Mouse (Mus musculus): ENCODE measurements around the gene Prrx2. TPM values are rescaled to one million over a fixed set of nuclear protein-coding genes. Genes with fewer than 3 reads are reported as not detected.
A peak's percentile ranks its signal among the peaks of the same experiment; 100 is the strongest.

Gene Prrx2
- total RNA-seq, 1 experiment from 2014 or later, result not detected

GRCm38 (mm10) chr2:30850581-30850980 lies 15.8 kb downstream of the Prrx2 start:
- ATAC-seq (replicated peaks in 1 of 2; ENCODE audit: insufficient read depth in 1 of 2, low FRiP score in 2 of 2, low TSS enrichment in 1 of 2, low read depth in 1 of 2, poor library complexity in 2 of 2, severe bottlenecking in 2 of 2), result no peak

GRCm38 (mm10) chr2:30852771-30853313 lies 18.1 kb downstream of the Prrx2 start:
- no peak for ATAC-seq (replicated peaks in 1 of 2; ENCODE audit: insufficient read depth in 1 of 2, low FRiP score in 2 of 2, low TSS enrichment in 1 of 2, low read depth in 1 of 2, poor library complexity in 2 of 2, severe bottlenecking in 2 of 2)

- no peak for ATAC-seq (replicated peaks in 1 of 2; ENCODE audit: insufficient read depth in 1 of 2, low FRiP score in 2 of 2, low TSS enrichment in 1 of 2, low read depth in 1 of 2, poor library complexity in 2 of 2, severe bottlenecking in 2 of 2)
Measured at GRCm38 (mm10) chr2:30857076-30857475, 22.3 kb downstream of the Prrx2 start.

DNA sequence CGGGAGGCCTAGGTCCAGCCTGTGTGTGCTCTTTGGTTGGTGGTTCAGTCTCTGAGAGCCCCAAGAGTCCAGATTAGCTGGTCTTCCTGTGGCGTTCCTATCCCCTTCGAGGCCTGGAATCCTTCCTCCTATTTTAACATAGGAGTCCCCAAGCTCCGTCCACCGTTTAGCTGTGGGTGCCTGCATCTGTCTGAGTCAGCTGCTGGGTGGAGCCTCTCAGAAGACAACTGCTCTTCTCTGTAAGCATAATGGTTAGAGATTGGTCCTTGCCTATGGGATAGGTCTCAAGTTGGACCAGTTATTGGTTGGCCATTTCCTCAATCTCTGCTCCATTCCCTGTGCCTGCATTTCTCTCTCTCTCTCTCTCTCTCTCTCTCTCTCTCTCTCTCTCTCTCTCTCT lies 25.0 kb downstream of the Prrx2 start:
- ATAC-seq (replicated peaks in 1 of 2; ENCODE audit: insufficient read depth in 1 of 2, low FRiP score in 2 of 2, low TSS enrichment in 1 of 2, low read depth in 1 of 2, poor library complexity in 2 of 2, severe bottlenecking in 2 of 2), result no peak

DNA sequence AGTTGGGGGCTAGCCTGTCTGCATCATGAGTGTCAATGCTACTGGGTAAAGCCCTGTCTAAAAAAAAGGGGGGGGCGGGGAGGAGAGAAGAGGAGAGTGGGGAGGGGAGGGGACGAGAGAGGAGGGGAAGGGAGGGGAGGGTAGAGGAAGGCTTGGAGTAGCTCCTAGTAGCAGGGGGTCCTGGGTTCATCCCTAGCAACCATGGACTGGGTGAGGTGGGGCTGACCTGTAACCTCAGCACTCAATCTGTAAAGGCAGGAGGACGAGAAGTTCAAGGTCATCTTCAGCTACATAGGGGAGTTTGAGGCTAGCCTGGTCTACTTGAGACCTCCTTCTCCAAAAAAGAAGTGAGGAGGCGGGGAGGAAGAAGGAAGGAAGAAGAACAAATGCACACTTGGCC lies 27.3 kb downstream of the Prrx2 start:
- ATAC-seq (replicated peaks in 1 of 2; ENCODE audit: insufficient read depth in 1 of 2, low FRiP score in 2 of 2, low TSS enrichment in 1 of 2, low read depth in 1 of 2, poor library complexity in 2 of 2, severe bottlenecking in 2 of 2), result no peak

- no peak for ATAC-seq (replicated peaks in 1 of 2; ENCODE audit: insufficient read depth in 1 of 2, low FRiP score in 2 of 2, low TSS enrichment in 1 of 2, low read depth in 1 of 2, poor library complexity in 2 of 2, severe bottlenecking in 2 of 2)
Measured at GRCm38 (mm10) chr2:30863574-30863973, 28.8 kb downstream of the Prrx2 start.

DNA sequence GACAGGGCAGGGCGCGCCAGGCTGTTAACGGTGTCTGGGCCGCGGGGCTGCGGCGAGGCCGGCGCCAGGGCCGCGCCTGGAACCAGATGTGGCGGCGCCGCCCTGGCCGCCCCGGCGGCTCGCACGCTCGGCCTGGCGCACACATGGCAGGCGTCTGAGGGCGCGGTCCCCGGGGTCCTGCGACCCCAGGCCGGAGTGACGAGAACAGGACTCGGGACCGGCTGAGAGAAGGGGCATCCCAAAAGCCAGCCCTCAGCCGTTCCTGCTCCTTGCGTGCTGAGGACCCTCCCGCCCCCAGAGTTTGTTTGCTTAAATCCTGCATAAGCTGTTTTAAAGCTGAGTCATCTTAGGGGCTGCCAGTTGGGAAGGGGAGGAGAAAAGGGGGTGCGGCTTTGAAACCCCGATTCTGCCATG lies 30.2 kb downstream of the Prrx2 start:
- ATAC-seq (replicated peaks in 1 of 2; ENCODE audit: insufficient read depth in 1 of 2, low FRiP score in 2 of 2, low TSS enrichment in 1 of 2, low read depth in 1 of 2, poor library complexity in 2 of 2, severe bottlenecking in 2 of 2), result no peak; a peak in 1 of 4 replicates

GRCm38 (mm10) chr2:30865426-30865825 lies 30.7 kb downstream of the Prrx2 start:
- ATAC-seq (replicated peaks in 1 of 2; ENCODE audit: insufficient read depth in 1 of 2, low FRiP score in 2 of 2, low TSS enrichment in 1 of 2, low read depth in 1 of 2, poor library complexity in 2 of 2, severe bottlenecking in 2 of 2), result no peak

- no peak for ATAC-seq (replicated peaks in 1 of 2; ENCODE audit: insufficient read depth in 1 of 2, low FRiP score in 2 of 2, low TSS enrichment in 1 of 2, low read depth in 1 of 2, poor library complexity in 2 of 2, severe bottlenecking in 2 of 2)
Measured at GRCm38 (mm10) chr2:30870863-30871262, 36.1 kb downstream of the Prrx2 start.

DNA sequence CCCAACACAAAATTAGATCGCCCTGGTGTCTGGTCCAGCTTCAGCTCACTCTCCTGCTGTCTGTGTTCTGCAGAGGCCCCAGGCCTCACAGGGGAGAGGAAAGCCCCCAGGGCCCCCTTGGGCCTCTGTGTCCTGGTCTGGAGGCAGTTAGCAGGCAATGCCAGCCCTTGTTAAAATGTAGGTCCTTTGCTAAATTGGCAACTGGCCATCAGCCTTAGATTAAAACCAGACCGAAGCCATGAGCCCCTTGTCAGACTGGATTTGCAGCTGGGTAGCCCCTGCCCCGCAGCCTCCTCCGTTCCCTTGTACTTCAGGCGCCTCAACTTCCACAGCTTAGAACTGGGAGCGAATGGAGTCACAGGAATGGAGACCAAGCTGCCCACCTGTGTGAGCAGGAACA lies 37.9 kb downstream of the Prrx2 start:
- ATAC-seq (replicated peaks in 1 of 2; ENCODE audit: insufficient read depth in 1 of 2, low FRiP score in 2 of 2, low TSS enrichment in 1 of 2, low read depth in 1 of 2, poor library complexity in 2 of 2, severe bottlenecking in 2 of 2), result no peak

GRCm38 (mm10) chr2:30874445-30874844 lies 39.7 kb downstream of the Prrx2 start:
- no peak for ATAC-seq (replicated peaks in 1 of 2; ENCODE audit: insufficient read depth in 1 of 2, low FRiP score in 2 of 2, low TSS enrichment in 1 of 2, low read depth in 1 of 2, poor library complexity in 2 of 2, severe bottlenecking in 2 of 2)

DNA sequence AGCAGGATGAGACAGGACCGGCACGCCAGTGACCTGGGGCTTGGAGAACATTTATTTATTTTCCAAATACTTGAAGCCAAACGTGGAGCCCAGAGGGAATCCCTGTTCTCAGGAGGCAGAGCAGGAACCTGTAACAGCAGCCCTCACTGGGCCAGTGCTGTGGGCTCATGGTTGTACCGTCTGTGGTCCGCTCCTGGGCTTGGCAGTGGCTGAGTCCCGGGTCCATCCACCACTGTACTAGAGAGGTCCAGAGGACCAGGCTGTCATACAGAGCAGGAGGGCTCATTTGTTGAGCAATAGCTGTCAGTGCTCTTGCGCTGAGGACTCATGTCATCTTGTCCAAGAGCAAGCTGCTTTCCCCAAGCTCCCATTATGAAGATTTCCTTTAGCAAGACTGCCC lies 40.3 kb downstream of the Prrx2 start:
- no peak for ATAC-seq (replicated peaks in 1 of 2; ENCODE audit: insufficient read depth in 1 of 2, low FRiP score in 2 of 2, low TSS enrichment in 1 of 2, low read depth in 1 of 2, poor library complexity in 2 of 2, severe bottlenecking in 2 of 2)

DNA sequence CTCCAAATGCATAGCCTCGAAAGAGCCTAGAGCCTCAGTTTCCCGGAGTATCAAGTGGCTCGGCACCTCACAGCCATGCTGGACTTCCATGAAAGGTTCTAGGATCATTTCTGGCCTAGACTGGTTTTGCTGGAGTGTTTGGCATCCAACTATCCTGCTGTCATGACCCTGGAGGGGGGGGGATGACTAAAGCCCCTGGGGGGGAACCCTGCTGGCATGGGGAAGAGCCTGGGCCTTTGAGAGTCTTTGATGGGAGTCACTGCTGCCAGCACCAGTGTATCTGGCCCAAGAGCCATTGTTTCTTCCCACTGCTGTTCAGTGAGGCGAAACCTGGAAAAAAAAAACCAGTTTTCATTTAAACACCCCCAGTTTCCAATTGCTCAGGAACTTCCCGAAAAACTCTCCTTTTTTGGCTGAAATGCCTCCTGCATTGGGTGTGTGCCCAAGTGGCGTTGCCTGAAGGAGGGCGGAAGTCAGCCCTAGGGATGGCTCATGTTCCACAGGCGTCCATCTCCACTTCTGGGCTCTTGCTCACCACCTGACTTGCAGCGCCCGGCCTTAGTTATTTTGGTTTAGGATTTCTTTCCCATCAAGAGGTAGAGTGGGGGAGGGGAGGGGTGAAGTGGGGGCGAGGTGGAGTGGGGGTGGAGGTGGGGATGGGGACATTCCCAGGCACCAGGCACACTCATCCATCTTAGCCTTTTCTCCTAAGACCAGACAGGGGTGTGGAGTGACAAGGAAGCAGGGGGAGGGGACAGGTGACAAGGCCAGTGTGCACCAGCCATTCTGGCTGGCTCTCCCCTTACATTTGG lies 41.1 kb downstream of the Prrx2 start:
- ATAC-seq (replicated peaks in 1 of 2; ENCODE audit: insufficient read depth in 1 of 2, low FRiP score in 2 of 2, low TSS enrichment in 1 of 2, low read depth in 1 of 2, poor library complexity in 2 of 2, severe bottlenecking in 2 of 2), result no peak

DNA sequence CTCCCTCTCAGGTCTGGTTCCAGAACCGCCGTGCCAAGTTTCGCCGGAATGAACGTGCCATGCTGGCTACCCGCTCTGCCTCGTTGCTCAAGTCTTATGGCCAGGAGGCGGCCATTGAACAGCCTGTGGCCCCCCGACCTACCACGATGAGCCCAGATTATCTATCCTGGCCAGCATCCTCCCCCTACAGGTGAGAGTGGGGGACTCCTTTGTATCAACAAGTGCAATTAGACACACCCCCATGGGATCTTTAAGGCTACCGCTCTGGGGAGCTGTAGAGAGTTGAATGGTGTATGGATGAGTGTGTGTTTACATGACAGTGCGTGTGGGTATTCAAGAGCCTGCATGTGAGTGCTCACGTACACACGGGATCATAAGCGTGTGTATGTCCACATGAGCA lies 44.7 kb downstream of the Prrx2 start:
- ATAC-seq (replicated peaks in 1 of 2; ENCODE audit: insufficient read depth in 1 of 2, low FRiP score in 2 of 2, low TSS enrichment in 1 of 2, low read depth in 1 of 2, poor library complexity in 2 of 2, severe bottlenecking in 2 of 2), result no peak

GRCm38 (mm10) chr2:30881215-30881614 lies 46.4 kb downstream of the Prrx2 start:
- ATAC-seq (replicated peaks in 1 of 2; ENCODE audit: insufficient read depth in 1 of 2, low FRiP score in 2 of 2, low TSS enrichment in 1 of 2, low read depth in 1 of 2, poor library complexity in 2 of 2, severe bottlenecking in 2 of 2), result no peak

DNA sequence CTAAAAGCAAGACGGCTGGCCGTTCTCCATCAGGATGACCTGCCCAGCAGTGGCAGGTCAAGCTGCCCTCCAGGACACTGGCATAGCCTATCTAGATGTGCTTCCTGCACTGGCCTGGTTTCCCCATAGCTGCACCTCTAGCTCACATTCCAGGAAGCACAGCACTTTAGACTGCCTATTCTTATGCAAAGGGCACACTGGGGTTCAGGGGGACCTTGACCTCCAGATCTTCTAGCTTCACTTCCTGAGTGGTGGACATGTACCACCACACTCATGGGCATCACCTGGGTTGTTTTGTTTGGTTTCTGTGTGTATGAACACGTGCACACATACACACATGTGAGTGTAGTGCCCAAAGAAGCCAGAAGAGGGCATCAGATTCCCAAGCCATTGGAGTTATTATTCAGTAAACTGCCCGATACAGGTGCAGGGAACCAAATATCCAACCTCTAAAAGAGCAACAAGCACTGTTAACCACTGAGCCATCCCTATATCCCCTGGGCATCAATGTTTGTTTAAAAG lies 50.1 kb downstream of the Prrx2 start:
- ATAC-seq (replicated peaks in 1 of 2; ENCODE audit: insufficient read depth in 1 of 2, low FRiP score in 2 of 2, low TSS enrichment in 1 of 2, low read depth in 1 of 2, poor library complexity in 2 of 2, severe bottlenecking in 2 of 2), result no peak

- no peak for ATAC-seq (replicated peaks in 1 of 2; ENCODE audit: insufficient read depth in 1 of 2, low FRiP score in 2 of 2, low TSS enrichment in 1 of 2, low read depth in 1 of 2, poor library complexity in 2 of 2, severe bottlenecking in 2 of 2)
Measured at GRCm38 (mm10) chr2:30885453-30886163, 50.8 kb downstream of the Prrx2 start.

DNA sequence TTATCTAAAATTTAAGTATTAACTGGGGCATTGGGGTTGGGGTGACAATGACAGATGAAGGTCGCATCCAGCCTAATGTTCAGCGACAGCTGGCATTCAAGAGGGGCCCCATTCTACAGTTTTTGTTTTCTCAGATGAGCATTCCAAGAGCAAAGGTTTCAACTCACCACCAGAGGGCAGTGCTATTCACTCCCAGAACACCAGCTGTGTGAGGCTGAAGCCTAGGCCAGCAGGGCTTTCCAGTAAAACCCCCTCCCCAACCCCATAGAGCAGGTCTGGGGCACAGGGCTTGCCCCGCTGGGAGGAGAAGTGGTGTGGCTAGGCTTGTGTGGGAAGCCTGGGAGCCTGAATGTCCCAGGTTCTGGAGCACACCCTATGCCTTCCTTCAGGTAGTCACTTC lies 56.2 kb downstream of the Prrx2 start:
- ATAC-seq (replicated peaks in 1 of 2; ENCODE audit: insufficient read depth in 1 of 2, low FRiP score in 2 of 2, low TSS enrichment in 1 of 2, low read depth in 1 of 2, poor library complexity in 2 of 2, severe bottlenecking in 2 of 2), result peak; percentile 44 to 55; a peak in 1 of 4 replicates

Data from hematopoietic stem cell, adult 5-6 weeks (primary cell).